Mouse (Mus musculus): ENCODE measurements around the gene Dagla. TPM values are rescaled to one million over a fixed set of nuclear protein-coding genes. Genes with fewer than 3 reads are reported as not detected.

The Dagla gene
- polyA plus RNA-seq, 1 experiment from 2014 or later, result 1.3 TPM

DNA sequence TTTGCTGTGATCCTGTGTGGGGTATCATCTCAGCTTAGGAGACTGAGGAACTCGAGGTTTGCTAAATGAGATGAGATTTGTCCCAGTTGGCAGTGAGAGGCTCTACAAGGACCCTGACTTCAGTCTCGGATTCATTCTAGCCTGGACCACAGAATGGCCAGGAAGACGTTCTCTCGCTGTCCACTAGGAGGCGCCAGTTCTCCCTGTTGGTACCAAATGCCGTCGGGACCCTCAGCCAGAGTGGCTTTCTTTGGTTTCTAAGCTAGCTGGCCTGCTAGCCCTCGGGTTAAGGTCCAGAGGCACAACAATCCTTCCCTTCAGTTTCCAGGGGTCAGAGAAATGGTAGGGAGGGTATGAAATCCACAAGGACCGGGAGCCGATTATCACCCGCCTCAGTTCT lies 36.5 kb upstream of the Dagla start:
- Histone ChIP-seq H3K27me3 (replicated peaks; ENCODE audit: control insufficient read depth, insufficient read depth, low read length) (0 out of 2 replicates have a peak, but pooled peaks cover 3% of the 10 kb centered on the region), H3K4me3 (ENCODE audit: low read depth, low read length) (no peak overlapping the region), H3K36me3 (ENCODE audit: control insufficient read depth, insufficient read depth) (no peaks in the 10 kb centered on the region), H3K27ac (ENCODE audit: low read depth, low read length) (no peak overlapping the region), H3K4me2 (replicated peaks; ENCODE audit: low read depth) (no peak overlapping the region), H3K4me1 (replicated peaks; ENCODE audit: control insufficient read depth, insufficient read depth, low read length) (no peaks in the 10 kb centered on the region), H3K9ac (ENCODE audit: low read depth, low read length) (no peak overlapping the region), H3K9me3 (ENCODE audit: control insufficient read depth) (no peaks in the 10 kb centered on the region)
- ATAC-seq, result no peak
- 21% methylated on average over 11 of the region's 11 CpGs for WGBS
- TF ChIP-seq CTCF (IDR thresholded peaks at IDR 0.05; ENCODE audit: low read depth), result peak; percentile 90

DNA sequence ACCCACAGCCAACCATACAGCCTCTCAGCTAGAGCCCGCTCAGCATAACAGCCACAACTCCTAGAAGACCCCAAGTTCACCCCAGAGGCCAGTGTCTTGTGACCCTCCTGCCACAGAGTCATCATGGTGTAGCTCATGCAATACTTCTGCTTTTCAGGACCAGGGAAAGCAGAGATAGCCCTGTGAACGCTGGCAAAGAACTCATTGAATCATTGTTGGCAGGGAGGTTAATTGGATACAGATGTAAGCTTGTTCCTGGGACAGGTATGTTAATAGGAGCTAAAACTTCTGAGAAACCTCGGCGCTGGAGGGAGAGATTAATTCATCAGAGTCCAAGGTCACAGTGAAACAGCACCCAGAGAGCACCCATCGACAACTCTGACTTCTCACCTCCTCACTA lies 36.0 kb upstream of the Dagla start:
- H3K9me3 ChIP-seq (ENCODE audit: control insufficient read depth), result no peaks in the 10 kb centered on the region

DNA sequence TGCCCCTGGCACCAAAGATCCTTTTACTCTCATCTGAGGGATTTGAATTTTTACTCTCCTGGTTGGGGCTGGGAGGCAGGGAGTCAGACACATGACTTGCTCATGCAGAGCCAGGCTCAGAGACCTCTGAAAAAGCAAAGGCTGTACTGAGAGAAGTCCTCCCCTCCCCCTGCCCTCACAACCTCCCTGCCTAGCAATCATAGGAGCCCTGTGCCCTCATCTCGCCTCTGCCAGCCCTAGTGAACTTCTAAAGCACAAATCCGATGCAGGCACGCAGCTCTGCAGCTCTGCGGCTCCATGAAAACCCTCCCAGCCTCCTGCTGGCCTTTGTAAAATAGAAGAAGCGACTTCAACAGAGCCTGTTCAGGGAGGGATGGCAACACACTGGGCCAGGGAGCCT lies 34.6 kb upstream of the Dagla start:
- H3K4me3 ChIP-seq (ENCODE audit: low read depth, low read length), result no peak overlapping the region
- no peak for ATAC-seq
- no peak overlapping the region; the same call in 1 of the 2 replicates for H3K27ac ChIP-seq (ENCODE audit: low read depth, low read length)
- no peak overlapping the region for H3K4me2 ChIP-seq (replicated peaks; ENCODE audit: low read depth)
- no peaks in the 10 kb centered on the region for H3K36me3 ChIP-seq (ENCODE audit: control insufficient read depth, insufficient read depth)
- H3K4me1 ChIP-seq (replicated peaks; ENCODE audit: control insufficient read depth, insufficient read depth, low read length), result no peaks in the 10 kb centered on the region
- H3K9ac ChIP-seq (ENCODE audit: low read depth, low read length), result no peak overlapping the region
- no peak for TF ChIP-seq CTCF (IDR thresholded peaks at IDR 0.05; ENCODE audit: low read depth)
- H3K9me3 ChIP-seq (ENCODE audit: control insufficient read depth), result no peaks in the 10 kb centered on the region
- WGBS, result 33% methylated on average over 5 of the region's 5 CpGs
- 0 out of 2 replicates have a peak, but pooled peaks cover 3% of the 10 kb centered on the region for H3K27me3 ChIP-seq (replicated peaks; ENCODE audit: control insufficient read depth, insufficient read depth, low read length)

More for the DNA sequence above, 36.0 kb upstream of the Dagla start:
- no peak overlapping the region for H3K4me3 ChIP-seq (ENCODE audit: low read depth, low read length)
- H3K27ac ChIP-seq (ENCODE audit: low read depth, low read length), result no peak overlapping the region
- no peak for ATAC-seq
- no peak for TF ChIP-seq CTCF (IDR thresholded peaks at IDR 0.05; ENCODE audit: low read depth)
- 36% methylated on average over 5 of the region's 5 CpGs for WGBS
- no peak overlapping the region for H3K9ac ChIP-seq (ENCODE audit: low read depth, low read length)
- H3K4me1 ChIP-seq (replicated peaks; ENCODE audit: control insufficient read depth, insufficient read depth, low read length), result no peaks in the 10 kb centered on the region
- no peaks in the 10 kb centered on the region for H3K36me3 ChIP-seq (ENCODE audit: control insufficient read depth, insufficient read depth)
- 0 out of 2 replicates have a peak, but pooled peaks cover 3% of the 10 kb centered on the region for H3K27me3 ChIP-seq (replicated peaks; ENCODE audit: control insufficient read depth, insufficient read depth, low read length)
- H3K4me2 ChIP-seq (replicated peaks; ENCODE audit: low read depth), result no peak overlapping the region

DNA sequence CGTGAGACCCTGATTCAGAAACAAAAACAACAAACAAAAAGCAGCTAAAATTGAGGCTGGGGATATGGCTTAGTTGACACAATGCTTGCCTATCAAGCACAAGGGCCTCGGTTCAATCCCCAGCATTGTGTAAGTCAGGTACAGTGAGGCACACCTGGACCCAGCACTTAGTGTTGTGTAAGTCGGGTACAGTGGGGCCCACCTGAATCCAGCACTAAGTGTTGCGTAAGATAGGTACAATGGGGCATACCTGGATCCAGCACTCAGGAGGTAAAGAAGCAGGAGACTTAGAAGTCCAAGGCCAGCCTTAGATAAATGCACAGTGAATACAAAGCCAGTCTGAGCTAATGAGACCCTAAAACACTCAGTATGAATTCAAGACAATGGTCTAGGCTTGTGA lies 34.0 kb upstream of the Dagla start:
- no peak overlapping the region for H3K27ac ChIP-seq (ENCODE audit: low read depth, low read length)
- WGBS, result 33% methylated on average over 4 of the region's 4 CpGs
- ATAC-seq, result peak; percentile 87

DNA sequence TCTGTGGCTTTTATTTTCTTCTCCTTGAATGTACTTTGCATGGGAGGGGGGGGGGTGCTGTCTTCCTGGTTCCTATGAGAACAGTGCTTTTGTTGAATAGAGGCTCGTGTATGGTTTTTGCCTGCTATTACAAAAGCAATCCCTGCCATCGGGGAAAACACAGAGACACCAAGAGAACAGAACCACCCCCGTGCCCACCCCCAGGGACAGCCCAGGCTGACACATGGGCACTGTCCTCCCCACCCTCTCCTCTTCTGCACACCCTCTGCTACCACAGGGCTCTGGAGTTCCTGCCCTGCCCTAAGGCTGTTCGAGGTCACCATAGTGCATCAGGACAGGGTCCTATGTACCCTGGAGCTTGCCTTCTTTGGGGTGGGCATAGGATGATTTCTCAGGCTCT lies 29.8 kb upstream of the Dagla start:
- TF ChIP-seq CTCF (IDR thresholded peaks at IDR 0.05; ENCODE audit: low read depth), result no peak
- Histone ChIP-seq H3K4me3 (ENCODE audit: low read depth, low read length) (no peak overlapping the region), H3K36me3 (ENCODE audit: control insufficient read depth, insufficient read depth) (no peaks in the 10 kb centered on the region), H3K4me1 (replicated peaks; ENCODE audit: control insufficient read depth, insufficient read depth, low read length) (no peaks in the 10 kb centered on the region), H3K9me3 (ENCODE audit: control insufficient read depth) (no peaks in the 10 kb centered on the region), H3K9ac (ENCODE audit: low read depth, low read length) (no peak overlapping the region), H3K27ac (ENCODE audit: low read depth, low read length) (no peak overlapping the region), H3K4me2 (replicated peaks; ENCODE audit: low read depth) (no peak overlapping the region), H3K27me3 (replicated peaks; ENCODE audit: control insufficient read depth, insufficient read depth, low read length) (no peaks in the 10 kb centered on the region)
- 77% methylated on average over 4 of the region's 4 CpGs for WGBS
- no peak for ATAC-seq

More for the DNA sequence above, 34.0 kb upstream of the Dagla start:
- H3K4me2 ChIP-seq (replicated peaks; ENCODE audit: low read depth), result no peak overlapping the region
- no peak overlapping the region for H3K4me3 ChIP-seq (ENCODE audit: low read depth, low read length)
- no peaks in the 10 kb centered on the region for H3K36me3 ChIP-seq (ENCODE audit: control insufficient read depth, insufficient read depth)
- TF ChIP-seq CTCF (IDR thresholded peaks at IDR 0.05; ENCODE audit: low read depth), result no peak
- H3K27me3 ChIP-seq (replicated peaks; ENCODE audit: control insufficient read depth, insufficient read depth, low read length), result 0 out of 2 replicates have a peak, but pooled peaks cover 3% of the 10 kb centered on the region
- H3K9me3 ChIP-seq (ENCODE audit: control insufficient read depth), result no peaks in the 10 kb centered on the region
- H3K4me1 ChIP-seq (replicated peaks; ENCODE audit: control insufficient read depth, insufficient read depth, low read length), result no peaks in the 10 kb centered on the region
- no peak overlapping the region for H3K9ac ChIP-seq (ENCODE audit: low read depth, low read length)

DNA sequence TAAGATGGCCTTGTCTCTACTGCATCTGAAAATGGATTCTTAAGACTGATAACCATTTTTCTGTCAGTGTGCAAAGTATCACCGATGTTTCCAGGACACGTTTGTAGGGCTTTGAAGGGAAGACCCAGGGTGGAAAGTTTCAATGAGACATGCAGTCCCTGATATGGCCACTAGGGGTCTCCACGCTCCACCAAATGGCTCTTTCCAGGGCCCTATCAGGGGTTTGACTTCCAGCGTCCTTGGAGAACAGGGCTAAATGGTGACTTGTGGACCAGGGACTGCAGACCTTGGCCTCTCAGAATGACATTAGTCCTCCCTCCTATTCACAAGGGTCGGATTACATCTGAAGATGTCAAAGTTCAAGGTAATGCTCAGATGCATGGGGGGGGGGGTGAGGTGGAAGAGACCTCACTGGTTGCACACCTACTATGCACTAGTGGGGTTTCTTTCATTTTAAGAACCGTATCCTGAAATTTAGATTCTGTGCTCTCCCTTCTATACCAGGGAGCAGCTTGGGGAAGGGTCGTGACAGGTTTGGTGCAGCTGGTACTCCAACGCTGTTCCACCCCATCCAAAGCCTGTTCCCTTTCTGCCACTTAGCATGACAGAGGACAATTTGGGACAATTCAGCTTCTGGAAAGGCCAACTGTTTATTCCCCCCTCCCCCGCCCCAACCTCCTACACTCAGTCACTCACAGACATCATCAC lies 29.0 kb upstream of the Dagla start:
- Histone ChIP-seq H3K36me3 (ENCODE audit: control insufficient read depth, insufficient read depth) (no peaks in the 10 kb centered on the region), H3K4me1 (replicated peaks; ENCODE audit: control insufficient read depth, insufficient read depth, low read length) (no peaks in the 10 kb centered on the region), H3K27me3 (replicated peaks; ENCODE audit: control insufficient read depth, insufficient read depth, low read length) (no peaks in the 10 kb centered on the region), H3K4me3 (ENCODE audit: low read depth, low read length) (no peak overlapping the region), H3K4me2 (replicated peaks; ENCODE audit: low read depth) (no peak overlapping the region), H3K27ac (ENCODE audit: low read depth, low read length) (no peak overlapping the region), H3K9ac (ENCODE audit: low read depth, low read length) (no peak overlapping the region), H3K9me3 (ENCODE audit: control insufficient read depth) (no peaks in the 10 kb centered on the region)
- TF ChIP-seq CTCF (IDR thresholded peaks at IDR 0.05; ENCODE audit: low read depth), result peak; percentile 95
- 40% methylated on average over 9 of the region's 9 CpGs for WGBS
- ATAC-seq, result no peak; the same call in 1 of the 2 replicates

All from intestine, postnatal 0 days (tissue).